Mouse (Mus musculus) embryo, embryonic 9.5 days (tissue): Measurements from ENCODE around the gene Elovl4.

Experiments
- DNase-seq: peaks from one replicate; pipeline ENCODE4 v3.0.0-alpha.2; 2017; ENCODE audit errors: extremely low spot score

The Elovl4 gene

DNA sequence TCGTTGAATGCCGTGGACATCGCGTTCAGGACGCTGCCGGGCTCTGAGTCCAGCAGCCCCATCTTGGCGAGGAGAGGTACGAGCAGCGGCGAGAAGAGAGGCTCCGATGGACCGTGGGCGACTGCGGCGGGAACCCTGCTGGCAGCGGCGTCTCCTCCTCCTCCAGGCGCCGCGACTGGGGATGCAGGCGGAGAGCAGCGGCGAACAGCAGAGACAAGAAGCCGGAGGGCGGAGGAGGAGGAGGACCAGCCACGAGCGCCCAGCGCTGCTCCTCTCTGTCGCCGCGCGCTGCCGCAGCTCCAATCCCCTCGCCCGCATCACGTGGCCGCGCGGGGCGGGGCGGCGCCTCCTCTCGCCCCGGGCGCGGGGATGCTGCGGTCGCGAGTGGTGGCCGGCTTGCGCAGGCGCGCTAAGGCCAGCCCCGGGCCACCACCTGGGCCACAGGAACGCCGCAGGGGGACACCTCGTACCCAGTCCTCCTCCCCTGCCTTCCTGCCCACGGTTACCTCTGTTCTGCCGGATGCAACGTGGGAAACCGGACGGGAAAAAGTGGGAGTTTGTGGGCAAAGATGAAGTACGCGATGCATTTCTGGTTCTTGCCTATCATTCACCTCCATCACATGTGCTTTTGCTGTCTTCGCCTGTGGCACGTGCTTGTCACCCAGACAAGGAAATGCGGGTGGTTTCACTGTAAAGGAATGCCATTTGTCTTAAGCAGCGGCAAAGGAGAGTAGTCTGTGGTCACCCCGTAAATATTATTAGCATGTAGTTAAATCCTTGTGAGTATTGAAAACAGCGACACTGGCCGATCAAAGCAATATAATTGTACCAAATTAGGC, at the start of gene Elovl4:
Gene Elovl4, minus strand, starts transcription at position 301 of the 839 bp plus-strand sequence.
- peak; percentile 77 for DNase-seq

DNA sequence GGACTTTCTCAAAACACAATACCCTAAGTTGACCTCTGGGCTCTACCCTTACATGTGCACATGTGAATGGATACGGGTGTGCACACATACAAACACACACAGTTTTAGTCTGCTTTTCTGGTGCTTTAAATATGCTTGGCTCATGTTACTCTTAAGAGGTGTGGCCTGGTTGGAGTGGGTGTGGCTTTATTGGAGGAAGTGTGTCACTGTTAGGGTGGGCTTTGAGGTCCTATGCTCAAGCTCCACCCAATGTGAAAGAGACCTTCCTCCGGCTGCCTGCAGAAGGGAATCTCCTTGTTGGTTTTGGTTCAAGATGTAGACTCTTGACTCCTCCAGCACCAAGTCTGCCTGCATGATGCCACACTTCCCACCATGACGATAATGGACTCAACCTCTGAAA, 46.4 kb upstream of the Elovl4 start:
- DNase-seq = no peak

DNA sequence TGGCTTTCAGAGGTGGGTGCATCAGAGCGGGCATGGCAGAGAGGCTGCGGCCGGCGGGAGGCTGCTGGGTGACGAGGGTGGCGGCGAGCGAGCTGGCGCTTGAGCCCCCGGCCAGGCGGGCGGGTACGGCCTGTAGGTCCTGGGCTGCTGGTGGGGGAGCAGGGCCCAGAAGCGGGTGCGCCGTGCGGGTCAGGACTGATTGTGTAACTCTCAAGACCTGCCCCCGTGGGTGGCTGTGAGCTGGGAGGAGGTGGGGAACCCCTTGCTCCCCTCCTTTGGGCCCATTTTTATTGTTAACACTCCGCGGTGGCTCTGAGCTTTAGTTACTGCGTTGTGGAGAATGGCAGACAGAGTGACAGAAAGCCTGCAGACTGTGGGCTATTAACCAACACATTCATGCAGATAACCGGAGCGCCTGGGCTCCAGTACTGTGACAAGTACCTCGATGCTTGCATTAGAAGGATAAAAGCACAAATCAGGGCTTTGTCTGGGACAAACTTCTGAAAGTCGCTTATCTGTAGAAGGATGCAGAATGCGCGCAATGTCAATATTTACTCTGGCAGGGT, 28.8 kb upstream of the Elovl4 start:
- DNase-seq = no peak

DNA sequence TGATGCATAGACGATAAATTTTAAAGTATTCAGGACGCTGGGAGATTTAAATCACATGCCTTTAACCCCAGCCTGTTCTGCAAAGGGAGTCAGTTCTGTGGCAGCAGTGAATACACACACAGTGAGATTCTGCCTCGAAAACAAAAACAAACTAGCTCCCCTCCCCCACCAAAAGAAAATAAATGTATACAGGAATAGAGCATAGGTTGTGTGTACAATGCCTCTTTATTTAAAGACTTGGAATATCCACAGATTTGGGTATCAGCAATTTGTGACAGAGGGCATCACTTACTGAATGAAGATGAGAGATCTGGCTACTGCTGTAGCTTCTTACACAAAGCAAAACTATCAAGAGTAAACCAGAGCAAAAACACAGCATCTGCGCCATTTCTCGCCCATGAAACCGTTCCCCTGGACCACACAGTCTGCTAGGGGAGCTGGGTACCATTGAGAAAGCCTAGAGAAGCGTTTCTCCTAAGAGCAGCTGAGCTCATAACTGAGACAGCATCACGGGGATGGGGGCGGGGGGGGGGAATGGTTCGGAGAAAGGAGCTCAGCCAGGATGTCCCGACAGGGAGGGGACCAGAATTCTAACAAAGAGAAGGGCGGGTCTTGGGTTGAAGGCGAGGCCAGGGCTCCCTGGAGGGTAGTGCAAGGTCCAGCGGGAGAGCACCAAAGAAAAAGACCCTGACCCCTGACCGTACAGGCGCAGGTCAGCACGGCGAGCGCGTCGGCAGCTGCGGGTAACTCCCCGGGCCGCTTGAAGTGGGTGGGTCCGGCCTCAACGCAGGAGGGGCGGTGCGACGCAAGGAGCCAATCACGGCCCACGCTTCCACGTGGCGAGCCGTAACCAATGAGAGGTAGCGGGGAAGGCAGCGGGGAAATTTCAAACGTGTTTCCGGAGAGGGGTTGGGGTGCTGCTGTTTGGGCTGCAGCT, 28.0 kb upstream of the Elovl4 start, which contains the start of gene Ttk:
Gene Ttk, plus strand, starts transcription at position 879 of the 937 bp plus-strand sequence.
- DNase-seq = peak; percentile 93

DNA sequence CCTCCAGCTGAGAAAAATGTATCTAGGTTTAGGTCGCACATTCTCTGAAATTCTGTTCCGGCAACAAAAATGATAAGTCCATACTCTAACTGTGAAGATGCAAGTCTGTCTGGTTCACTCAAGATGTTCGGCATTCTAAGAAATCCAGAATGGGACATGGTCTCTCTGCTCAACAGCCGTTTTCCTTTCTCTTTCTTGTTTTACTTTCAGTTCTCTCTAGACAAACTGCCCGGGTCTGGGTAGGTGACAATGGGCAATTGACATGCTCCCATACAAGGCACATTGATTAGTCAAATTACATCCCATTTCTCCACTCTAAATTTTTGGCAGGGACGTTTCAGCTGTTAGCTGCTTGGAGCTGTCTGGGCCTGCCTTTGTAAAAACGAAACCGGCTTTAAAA, 25.1 kb upstream of the Elovl4 start:
- no peak for DNase-seq

DNA sequence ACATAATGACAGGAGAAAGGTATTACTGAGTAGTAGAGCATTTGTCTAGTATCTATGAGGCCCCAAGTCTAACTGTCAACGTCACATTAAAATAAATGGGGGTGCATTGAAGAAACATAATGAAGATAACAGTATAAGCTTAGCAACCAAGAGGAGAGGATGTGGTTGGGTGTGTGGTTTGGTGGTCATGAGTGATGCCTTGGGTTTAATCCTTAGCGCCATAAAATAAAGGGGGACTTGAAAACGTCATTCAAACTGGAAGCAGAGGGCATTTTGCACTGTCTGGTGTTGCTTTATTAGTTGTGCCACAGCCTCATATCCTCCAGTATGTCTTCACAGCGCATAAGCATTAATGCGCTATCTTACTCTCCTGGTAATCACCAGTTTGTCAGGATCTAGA, 23.8 kb upstream of the Elovl4 start:
- no peak for DNase-seq

DNA sequence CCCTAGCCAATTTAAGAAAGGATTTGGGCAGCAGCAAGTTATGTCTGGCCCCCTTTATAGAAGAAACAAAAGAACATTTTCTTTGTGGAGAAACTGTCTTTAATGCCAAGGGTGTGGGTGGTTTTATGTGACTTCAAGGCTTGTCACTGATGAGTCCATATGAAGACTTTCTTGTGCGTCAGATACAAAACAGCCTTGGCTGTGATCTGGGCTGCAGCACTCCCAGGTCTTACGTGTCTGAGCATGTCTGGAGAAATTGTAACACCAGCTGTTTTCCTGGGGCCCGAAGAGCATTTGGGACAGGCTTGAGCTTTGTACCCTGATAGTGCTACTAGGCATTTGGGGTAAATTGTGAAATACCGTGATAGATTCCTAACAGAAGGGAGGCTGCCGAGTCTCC, 16.8 kb upstream of the Elovl4 start:
- DNase-seq = no peak

DNA sequence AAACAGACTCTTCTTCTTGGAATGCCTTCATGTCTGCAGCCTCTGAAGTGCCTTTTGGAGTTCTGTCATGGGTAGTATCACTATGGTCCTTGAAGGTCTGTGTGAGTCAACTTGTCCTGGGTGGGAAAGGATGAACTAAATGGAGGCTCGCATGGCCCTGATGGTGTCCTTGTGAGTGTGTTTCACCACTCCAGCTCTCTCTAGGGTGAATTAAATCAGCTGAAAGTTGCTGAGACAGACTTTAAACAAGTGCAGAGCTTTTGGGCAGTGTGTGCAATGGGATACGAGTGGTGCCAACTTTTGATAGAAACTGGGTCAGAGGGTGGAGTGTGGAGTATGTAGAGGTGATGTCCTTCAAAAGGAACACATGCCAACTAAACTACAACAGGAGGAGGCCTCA, 14.9 kb upstream of the Elovl4 start:
- DNase-seq = no peak

DNA sequence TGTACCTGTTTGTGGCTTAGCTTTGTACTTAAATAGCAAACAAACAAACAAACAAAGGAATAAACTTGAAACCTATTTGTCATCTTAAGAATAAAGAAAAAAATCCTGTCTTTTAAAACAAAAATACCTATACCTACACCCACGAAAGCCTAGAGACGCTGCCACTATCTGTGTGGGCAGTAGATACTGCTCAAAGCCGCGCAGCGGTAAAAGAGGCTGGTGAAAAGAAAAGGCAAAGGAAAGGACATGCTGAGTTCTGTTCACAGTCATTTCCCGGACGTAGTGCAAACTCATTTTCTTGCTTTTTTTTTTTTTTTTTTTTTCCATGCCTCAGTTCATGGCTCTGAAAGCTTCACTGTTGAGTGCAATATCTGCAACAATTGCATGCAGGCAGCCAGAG, 13.1 kb upstream of the Elovl4 start:
- no peak for DNase-seq

DNA sequence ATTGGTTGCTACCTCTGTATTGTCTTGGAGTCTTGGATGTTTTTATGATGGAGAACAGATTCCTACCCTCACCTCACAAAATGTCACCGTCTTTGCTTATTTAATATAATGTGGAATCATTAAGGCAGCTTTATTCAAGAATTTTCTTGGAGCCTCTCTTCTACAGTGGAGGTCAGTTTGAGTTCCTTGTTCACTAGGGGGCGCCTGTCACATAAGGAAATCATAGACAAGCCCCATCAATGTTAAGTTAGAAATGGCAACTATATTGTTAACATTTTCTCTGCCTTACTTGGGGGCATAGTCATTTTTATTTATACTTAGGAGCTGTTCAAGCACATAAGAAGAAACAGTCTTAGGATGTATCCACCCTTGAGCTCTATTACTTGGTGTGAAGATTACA, 1.5 kb upstream of the Elovl4 start:
- DNase-seq = peak; percentile 42

DNA sequence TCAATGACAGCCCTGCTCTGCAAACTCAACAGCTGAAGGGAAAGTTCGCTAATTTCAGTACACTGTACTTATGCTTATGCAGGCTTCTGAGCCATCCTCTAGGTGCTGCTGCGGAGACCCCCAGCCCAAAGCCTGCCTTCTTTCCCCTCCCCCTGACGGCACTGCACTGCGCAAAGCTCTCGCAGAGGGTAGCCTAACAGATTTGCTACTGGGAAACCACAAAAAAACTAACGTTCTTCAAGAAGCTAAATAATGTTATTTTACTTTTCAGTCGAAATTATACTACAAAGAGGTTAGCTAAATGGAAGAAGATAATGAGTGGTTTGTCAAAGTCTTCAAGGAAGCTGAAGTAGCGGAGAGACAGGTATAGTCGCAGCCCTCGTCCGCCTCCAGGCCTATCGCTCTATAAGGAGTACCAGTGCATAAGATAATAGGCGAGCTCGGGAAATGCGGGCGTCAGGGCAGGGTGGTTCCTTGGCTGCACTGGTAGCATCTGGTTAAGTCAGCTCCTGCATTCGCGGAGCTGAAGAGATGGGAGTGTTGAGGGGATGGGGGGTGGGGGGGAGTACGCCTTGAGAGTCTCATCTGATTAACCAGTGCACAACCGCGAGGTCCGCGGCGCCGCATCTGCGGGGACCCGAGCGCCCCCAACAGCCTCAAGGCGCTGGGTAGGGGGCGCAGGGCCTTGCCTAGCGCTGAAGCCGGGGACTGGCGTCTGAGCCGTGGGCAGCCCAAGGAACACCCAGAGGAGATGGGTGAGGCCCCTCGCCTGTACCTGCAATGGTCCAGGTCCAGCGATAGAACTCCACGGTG, 707 bp downstream of the Elovl4 start:
- DNase-seq = peak; percentile 66

DNA sequence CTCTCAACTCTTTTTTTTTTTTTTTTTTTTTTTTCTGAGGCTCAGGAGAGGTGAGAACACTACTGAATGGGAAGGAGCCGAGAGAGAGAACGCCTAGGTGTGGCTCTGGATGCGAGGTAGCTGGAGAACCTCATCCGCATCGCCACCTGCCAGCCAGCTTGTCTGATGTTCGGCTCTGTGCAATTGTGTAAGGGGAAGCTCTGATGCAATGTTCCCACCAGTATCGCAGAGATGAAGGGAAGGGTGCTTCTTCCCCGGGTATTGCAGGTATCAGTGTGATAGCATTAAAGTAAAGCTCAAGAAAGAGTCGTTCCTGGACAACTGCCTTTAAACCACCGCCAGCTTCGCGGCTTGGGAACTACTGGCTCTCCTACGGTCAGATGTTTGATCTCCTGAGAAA, 1.7 kb downstream of the Elovl4 start:
- DNase-seq = no peak

DNA sequence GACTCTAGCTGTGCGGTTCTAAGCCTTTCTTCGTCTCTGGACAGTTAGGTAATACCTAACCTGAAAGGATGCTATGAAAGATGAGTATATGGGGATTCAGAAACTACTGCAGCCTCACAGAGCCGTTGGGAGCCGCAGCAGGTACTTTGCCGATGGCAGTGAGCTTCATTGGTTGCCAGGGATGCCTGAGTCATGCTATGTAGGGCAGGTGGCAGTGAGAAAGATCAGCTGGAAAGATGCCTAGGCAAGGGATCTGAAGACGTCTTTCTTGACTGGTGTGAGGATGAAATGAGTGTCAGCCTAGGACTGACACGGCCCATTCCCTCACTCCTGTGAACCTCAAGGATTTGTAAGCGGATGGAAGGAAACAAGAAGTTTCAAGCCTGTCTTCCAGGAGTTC, 8.2 kb downstream of the Elovl4 start:
- no peak for DNase-seq

DNA sequence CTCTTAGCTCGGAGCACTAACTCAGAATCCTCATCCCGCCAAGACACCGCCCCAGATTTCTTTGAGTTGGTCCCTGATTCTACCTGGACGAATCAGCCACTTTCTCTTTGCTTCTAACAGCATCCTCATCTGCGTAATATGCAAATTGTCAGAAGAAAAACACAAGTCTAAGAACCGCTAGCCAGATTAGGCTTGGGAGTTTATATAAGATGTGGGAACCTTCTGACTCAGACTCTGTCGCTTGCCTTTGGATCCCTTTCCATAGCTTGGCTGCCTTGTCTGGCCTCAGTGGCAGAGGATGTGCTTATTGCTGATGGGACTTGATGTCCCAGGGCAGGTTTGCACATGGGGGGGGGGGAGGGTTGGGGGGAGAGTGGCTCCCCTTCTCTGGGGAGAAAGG, 9.2 kb downstream of the Elovl4 start:
- DNase-seq = no peak

DNA sequence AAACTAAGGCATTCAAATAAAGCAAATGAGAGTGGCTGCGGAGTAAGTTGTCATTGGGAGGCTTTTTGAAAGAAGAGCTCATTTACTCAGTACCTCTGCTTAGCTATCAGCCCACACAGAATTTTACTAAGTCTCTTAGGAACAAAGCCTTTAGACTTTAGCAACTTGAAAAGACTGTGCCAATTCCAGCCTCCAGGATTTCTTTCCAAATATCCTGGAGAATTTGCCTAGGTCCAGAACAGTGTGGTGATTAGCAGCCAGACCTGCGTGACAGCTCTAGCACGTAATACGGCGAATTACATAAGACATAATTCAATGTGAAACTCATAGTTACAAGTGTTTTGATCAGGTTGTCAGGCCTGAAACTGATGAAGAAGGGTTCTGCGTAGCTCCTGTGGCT, 16.8 kb downstream of the Elovl4 start:
- no peak for DNase-seq

DNA sequence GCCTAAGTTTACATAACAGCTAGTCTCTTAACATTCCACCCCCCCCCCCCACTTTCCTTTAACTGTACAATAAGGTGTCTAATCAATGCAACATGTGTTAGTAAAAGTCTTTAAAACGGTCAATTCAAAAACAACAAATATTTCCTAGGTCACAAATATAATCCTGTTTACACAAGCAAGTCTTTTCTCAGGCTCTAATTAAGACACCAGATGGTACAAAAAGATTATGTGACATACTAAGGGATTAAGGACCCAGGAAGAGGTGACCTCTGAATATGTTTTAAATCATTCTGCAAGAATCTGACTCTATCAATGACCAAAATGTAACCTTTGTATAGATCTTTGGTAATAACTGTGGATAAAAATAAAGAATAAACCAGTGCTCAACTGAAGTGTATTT, 20.6 kb downstream of the Elovl4 start:
- DNase-seq = no peak

DNA sequence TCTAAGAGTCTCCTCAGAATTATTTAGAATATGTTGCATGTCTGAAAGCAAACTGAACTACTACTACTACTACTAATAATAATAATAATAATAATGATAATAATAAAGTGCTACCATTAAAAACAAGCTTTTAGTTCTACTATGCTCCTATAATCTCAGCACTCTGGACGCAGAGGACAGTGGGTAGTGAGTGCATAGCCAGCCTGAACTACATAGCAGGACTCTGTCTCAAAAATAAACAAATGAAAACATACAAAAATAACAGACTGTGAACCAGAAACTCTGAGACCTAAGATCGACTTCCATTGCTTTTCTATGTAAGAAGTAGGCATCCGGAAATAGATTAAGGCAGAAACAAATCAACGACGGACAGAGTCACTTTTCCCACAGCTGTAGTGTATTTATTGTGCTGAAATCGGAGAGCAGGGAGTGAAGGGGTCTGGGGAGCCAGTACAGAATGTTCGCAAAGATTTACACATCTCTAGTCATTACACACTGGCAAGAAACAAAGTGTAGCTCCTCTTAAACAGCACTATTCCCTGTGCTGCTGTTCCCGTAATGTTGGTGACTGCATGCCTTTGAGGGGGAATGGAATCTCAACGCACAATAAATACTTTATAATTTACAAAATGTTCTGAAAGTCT, 27.6 kb downstream of the Elovl4 start:
- DNase-seq = no peak

DNA sequence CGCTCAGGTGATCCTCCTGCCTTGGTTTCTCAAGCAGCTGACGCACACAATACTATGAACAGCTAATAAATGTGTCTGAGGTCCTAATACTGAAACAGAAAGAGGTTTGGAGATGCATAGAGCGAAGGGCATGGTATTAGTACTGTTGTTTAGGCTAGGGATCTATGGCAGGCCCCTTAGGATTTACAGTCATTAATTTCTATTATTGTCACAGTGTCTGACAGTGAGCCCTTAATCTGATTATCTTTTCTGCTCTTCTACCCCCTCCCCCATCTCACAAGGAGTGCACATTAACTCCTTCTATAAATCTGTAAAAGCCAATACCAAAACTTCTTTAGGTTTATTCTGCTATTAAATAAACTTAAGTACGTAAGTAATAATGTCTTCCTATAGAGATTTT, 44.8 kb downstream of the Elovl4 start:
- no peak for DNase-seq

DNA sequence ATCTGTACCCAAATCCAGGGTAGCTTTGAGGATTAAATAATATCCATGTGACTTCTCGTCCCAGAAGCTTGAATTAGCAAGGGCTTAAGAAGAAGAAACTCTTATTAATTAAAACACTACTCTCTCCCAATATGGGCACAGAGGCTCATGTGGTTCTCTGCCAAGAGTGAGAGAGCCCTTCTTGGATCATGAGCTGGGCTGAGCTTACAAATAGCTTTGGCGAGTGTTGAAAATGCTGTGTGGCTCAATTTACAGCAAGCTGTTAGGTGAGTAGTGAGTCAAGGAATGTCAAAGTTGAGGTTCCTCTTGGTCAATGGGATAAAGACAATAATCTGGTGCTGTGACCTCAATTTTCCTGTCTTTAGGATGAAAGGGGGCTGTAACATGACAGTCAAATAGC, 74.2 kb downstream of the Elovl4 start:
- DNase-seq = no peak

DNA sequence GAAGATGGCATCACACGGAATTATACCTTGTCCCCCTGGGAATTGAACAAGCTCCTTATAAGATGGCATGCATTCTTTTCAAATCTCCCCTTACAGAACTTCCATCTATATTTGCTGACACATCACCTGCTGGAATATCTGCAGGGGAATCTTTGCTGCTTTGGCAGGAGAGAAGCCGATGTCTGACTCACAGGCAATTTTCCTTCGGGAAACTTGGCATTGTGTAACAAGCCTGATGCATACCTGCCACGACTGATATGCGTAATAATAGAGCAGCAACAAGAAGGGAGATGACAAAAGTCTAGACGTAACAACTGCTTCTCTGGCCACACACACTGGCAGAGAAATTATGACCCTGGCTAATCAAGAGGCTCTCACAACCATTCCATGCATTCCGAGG, 75.2 kb downstream of the Elovl4 start:
- DNase-seq = no peak
